Mouse (Mus musculus): Measurements from ENCODE around the gene Afdn. TPM values are rescaled to one million over a fixed set of nuclear protein-coding genes. Genes with fewer than 3 reads are reported as not detected.
"Not testable (repeated sequence)": the region's sequence is repeated elsewhere in the genome, so short reads cannot be mapped to it uniquely, and the experiment has no call there.

Afdn gene
- polyA plus RNA-seq, 1 experiment from 2014 or later: 179 TPM

DNA sequence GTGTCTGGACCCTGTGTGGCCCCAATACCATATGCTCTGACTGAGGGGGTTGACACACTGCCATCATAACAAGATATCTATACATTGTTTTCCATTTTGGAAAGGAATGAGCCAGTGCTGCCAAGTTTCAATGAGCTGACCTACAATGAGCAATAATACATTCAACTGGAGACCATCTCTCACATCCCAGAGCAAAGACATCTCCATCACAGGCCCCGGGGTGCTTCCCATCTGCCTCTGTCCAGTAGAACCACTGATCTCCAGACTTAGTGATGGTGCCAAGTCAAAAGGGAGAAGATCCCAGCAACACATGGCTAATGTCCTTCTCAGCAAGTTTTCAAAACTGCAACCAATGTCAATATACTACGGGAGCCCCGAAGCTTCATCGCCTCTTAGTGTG is 177.4 kb downstream of the Afdn start:
- no peak for ATAC-seq (replicated peaks)
- 95% methylated on average over 4 of the region's 4 CpGs for WGBS
- H3K36me3 ChIP-seq: no peaks in the 10 kb centered on the region

GRCm38 (mm10) chr17:13938652-13939051 is 178.3 kb downstream of the Afdn start:
- Histone ChIP-seq H3K36me3 (no peaks in the 10 kb centered on the region), H3K4me1 (no peaks in the 10 kb centered on the region), H3K27me3 (no peaks in the 10 kb centered on the region), H3K4me3 (no peak overlapping the region), H3K9me3 (no peaks in the 10 kb centered on the region), H3K9ac (replicated peaks) (no peak overlapping the region), H3K27ac (replicated peaks) (no peak overlapping the region), H3K4me2 (replicated peaks) (no peak overlapping the region)
- no peak for ATAC-seq (replicated peaks)
- 85% methylated on average over 3 of the region's 3 CpGs for WGBS

More for the DNA sequence above, 177.4 kb downstream of the Afdn start:
- Histone ChIP-seq H3K27me3 (no peaks in the 10 kb centered on the region), H3K4me1 (no peaks in the 10 kb centered on the region), H3K9me3 (no peaks in the 10 kb centered on the region), H3K4me3 (no peak overlapping the region), H3K9ac (replicated peaks) (no peak overlapping the region), H3K4me2 (replicated peaks) (no peak overlapping the region), H3K27ac (replicated peaks) (no peak overlapping the region)

DNA sequence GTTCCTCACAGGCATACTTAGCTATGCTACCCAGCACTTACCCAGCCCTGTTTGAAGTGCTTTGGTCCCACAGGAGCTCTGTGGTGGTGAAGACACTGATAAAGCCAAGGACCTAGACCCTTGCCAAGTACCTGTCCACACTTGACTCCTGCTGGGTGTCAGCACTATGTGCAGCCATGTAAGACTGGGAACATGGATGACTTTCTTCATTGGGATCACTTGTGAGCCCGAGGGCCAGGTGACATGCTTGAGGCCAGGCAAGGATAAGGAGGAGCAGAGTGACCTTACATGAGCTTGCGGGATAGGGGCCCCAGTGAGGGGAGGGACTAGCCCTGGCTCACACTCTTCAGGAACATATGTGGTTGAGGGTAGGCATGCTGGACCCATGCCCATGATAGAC is 178.9 kb downstream of the Afdn start:
- not testable (repeated sequence) for H3K4me2 ChIP-seq (replicated peaks); H3K27ac ChIP-seq (replicated peaks); H3K27me3 ChIP-seq; H3K4me1 ChIP-seq; ATAC-seq (replicated peaks); H3K9ac ChIP-seq (replicated peaks); H3K36me3 ChIP-seq; H3K4me3 ChIP-seq; H3K9me3 ChIP-seq
- WGBS: 92% methylated on average over 2 of the region's 2 CpGs

DNA sequence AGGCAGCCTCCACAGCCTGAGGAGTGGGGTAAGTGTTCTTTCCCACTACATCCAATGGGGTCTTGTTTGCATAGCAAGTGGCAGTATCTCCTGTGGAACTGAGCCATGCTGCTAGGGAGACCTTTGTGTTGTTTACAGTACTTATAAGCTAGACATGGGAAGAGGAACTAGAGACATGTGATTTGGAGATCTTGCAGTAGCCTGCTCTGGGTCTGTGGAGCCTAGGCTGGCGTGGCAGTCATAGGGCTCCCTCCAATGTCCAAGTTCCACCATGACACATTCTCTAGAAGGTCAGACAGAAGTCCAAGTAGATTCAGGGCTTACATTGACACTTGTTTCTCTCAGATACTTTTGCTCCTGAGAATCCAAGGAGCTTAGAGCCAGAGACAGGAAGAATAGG is 180.1 kb downstream of the Afdn start:
- Histone ChIP-seq H3K9me3 (no peaks in the 10 kb centered on the region), H3K4me1 (no peaks in the 10 kb centered on the region), H3K4me2 (replicated peaks) (no peak overlapping the region), H3K36me3 (no peaks in the 10 kb centered on the region), H3K9ac (replicated peaks) (no peak overlapping the region), H3K27me3 (no peaks in the 10 kb centered on the region), H3K27ac (replicated peaks) (no peak overlapping the region), H3K4me3 (no peak overlapping the region)
- no peak for ATAC-seq (replicated peaks)
- 81% methylated on average over 1 of the region's 1 CpGs for WGBS

DNA sequence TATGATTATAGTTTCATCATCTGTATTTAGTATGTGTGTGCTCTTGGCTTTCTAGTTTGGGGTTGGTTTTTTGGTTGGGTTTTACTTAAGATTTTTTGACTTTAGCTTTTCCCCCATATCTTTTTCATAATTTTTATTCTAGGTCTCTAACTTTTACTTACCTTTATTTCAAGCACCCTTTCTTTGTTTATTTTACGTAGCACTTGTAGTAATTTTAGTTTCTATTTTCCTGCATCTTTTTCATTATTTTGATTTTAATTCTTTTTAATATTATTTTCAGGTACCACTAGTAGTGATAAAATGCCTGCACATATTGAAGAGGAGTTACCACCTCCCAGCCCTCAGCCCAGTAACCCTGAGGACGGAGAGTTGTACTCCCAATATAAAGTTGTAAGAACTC is 187.7 kb downstream of the Afdn start, which contains the start of gene Gm7168:
Gene Gm7168, plus strand, starts transcription at position 301 of the 400 bp plus-strand sequence.
- H3K27ac ChIP-seq (replicated peaks): not testable (repeated sequence)
- 89% methylated on average over 1 of the region's 2 CpGs for WGBS

GRCm38 (mm10) chr17:13951570-13951969 is 191.2 kb downstream of the Afdn start:
- H3K4me2 ChIP-seq (replicated peaks); ATAC-seq (replicated peaks); H3K36me3 ChIP-seq; H3K9me3 ChIP-seq; H3K4me3 ChIP-seq; H3K27ac ChIP-seq (replicated peaks); H3K4me1 ChIP-seq; H3K9ac ChIP-seq (replicated peaks); H3K27me3 ChIP-seq: not testable (repeated sequence)
- WGBS: 93% methylated on average over 1 of the region's 1 CpGs

More for the DNA sequence above, 187.7 kb downstream of the Afdn start, which contains the start of gene Gm7168:
- H3K27me3 ChIP-seq; H3K4me1 ChIP-seq; H3K36me3 ChIP-seq; H3K4me2 ChIP-seq (replicated peaks); H3K9ac ChIP-seq (replicated peaks); H3K9me3 ChIP-seq; ATAC-seq (replicated peaks); H3K4me3 ChIP-seq: not testable (repeated sequence)

Other genes with a start within 250 kb of the Afdn start
- gene Tcte2, start 1.3 kb downstream of the Afdn start, polyA plus RNA-seq (2015; fragmentation: Nextera tagmentation; extraction: Ambion mirVana): 23.5 and 27.8 TPM in 2 replicates
- gene Gm7168, start 187.8 kb downstream of the Afdn start, polyA plus RNA-seq (2015; fragmentation: Nextera tagmentation; extraction: Ambion mirVana): not detected in 2 replicates
- not detected in 2 replicates for gene Gm7356, start 243.2 kb downstream of the Afdn start, polyA plus RNA-seq (2015; fragmentation: Nextera tagmentation; extraction: Ambion mirVana)

All from forebrain, embryonic 15.5 days (tissue).